Mouse (Mus musculus) liver, embryonic 14.5 days (tissue): Measurements from ENCODE around the gene Slc17a7. TPM values are rescaled to one million over a fixed set of nuclear protein-coding genes. Genes with fewer than 3 reads are reported as not detected.
A peak's percentile ranks its signal among the peaks of the same experiment; 100 is the strongest.
"Not testable (repeated sequence)": the region's sequence is repeated elsewhere in the genome, so short reads cannot be mapped to it uniquely, and the experiment has no call there.

Experiments
- ATAC-seq: fragments of 200-750 bp; cut with Nextera tagmentation; 2 replicates; pipeline ENCODE4 v1.8.0; 2017; ENCODE audit warnings: moderate number of reproducible peaks, mild to moderate bottlenecking, moderate library complexity; ENCODE audit not compliant: insufficient read depth
- DNase-seq, 3 experiments: peaks; one replicate each; pipeline ENCODE4 v3.0.0-alpha.2; 2012 to 2013; ENCODE audit warnings: low read depth in 3 of 3, low spot score in 3 of 3
- H3K27ac ChIP-seq: fragments of 300-500 bp; sonication (generic); 2 replicates; pipeline ENCODE4 v1.5.1; 2014; ENCODE audit warnings: moderate library complexity, mild to moderate bottlenecking, control low read depth, inconsistent platforms
- H3K27me3 ChIP-seq: fragments of 300-500 bp; sonication (generic); 2 replicates; pipeline ENCODE4 v1.6.1; 2014; ENCODE audit warnings: mild to moderate bottlenecking, low read length, moderate library complexity; ENCODE audit not compliant: control insufficient read depth, insufficient read depth
- H3K36me3 ChIP-seq: fragments of 300-500 bp; sonication (generic); replicated peaks from 2 replicates; pipeline ENCODE4 v1.6.1; 2014; ENCODE audit warnings: low read depth; ENCODE audit not compliant: control insufficient read depth, insufficient read depth
- H3K4me1 ChIP-seq, 2 experiments: fragments of 200-500 bp in 1 of 2; fragments of 300-500 bp in 1 of 2; sonication (generic) in 1 of 2; replicated peaks; 2 replicates each; pipeline ENCODE4 v1.6.1; 2012 to 2014; ENCODE audit warnings: antibody characterized with exemption in 1 of 2, inconsistent platforms in 1 of 2, low read length in 1 of 2; ENCODE audit not compliant: control insufficient read depth in 2 of 2, insufficient read depth in 2 of 2
- H3K4me2 ChIP-seq: fragments of 300-500 bp; sonication (generic); 2 replicates; pipeline ENCODE4 v1.6.1; 2014; ENCODE audit warnings: low read depth, mild to moderate bottlenecking, control low read depth, moderate library complexity
- H3K4me3 ChIP-seq, 2 experiments: fragments of 200-500 bp in 1 of 2; fragments of 300-500 bp in 1 of 2; sonication (generic) in 1 of 2; 2 replicates each; pipeline ENCODE4 v1.5.1; 2012 to 2014; ENCODE audit warnings: low read depth in 2 of 2, low read length in 2 of 2, mild to moderate bottlenecking in 2 of 2, control low read depth in 1 of 2, inconsistent platforms in 1 of 2, moderate library complexity in 1 of 2; ENCODE audit not compliant: insufficient read depth in 1 of 2
- H3K9ac ChIP-seq: fragments of 300-500 bp; sonication (generic); replicated peaks from 2 replicates; pipeline ENCODE4 v1.6.1; 2014; ENCODE audit warnings: mild to moderate bottlenecking, control low read depth, moderate library complexity
- H3K9me3 ChIP-seq: fragments of 300-500 bp; sonication (generic); 2 replicates; pipeline ENCODE4 v1.6.1; 2016; ENCODE audit warnings: low read length, mixed read lengths; ENCODE audit not compliant: control insufficient read depth
- CTCF ChIP-seq: IDR thresholded peaks from 2 replicates; pipeline ENCODE4 v1.5.1; 2016; ENCODE audit warnings: antibody characterized with exemption, low read depth, control low read depth
- EP300 ChIP-seq: IDR thresholded peaks from 2 replicates; pipeline ENCODE4 v1.6.1; 2016; ENCODE audit warnings: antibody characterized with exemption, low read depth
- WGBS: fragments of 180-500 bp; shearing (Covaris S2); extraction: QIAGEN DNeasy Blood & Tissue Kit; methylation state at CpG from one replicate; pipeline ENCODE4 v1.1.7; 2014; ENCODE audit not compliant: insufficient replicate concordance; 5-methylcytosine and 5-hydroxymethylcytosine counted together
- polyA plus RNA-seq, 2 experiments: library from polyadenylated mRNA; depleted of rRNA in 1 of 2; stranded (reverse) in 1 of 2; unstranded in 1 of 2; fragments of >200 nt; fragmentation: Nextera tagmentation in 1 of 2; extraction: Ambion mirVana in 1 of 2; gene quantifications; 2 replicates each; pipeline versions ENCODE4 v1.2.1 to v1.2.3; 2012 to 2014

Gene Slc17a7
- polyA plus RNA-seq, 2 experiments = 0.01 TPM; not detected in 1

GRCm38 (mm10) chr7:45125144-45125600 lies 38.6 kb upstream of the Slc17a7 start:
- WGBS = 13% methylated on average over 7 of the region's 7 CpGs
- H3K9ac ChIP-seq = no peak overlapping the region
- TF ChIP-seq CTCF (0 out of 2 replicates have a peak, but pooled peaks have one; percentile 34), EP300 (no peak)
- peak overlapping the region; percentile 74 for H3K27ac ChIP-seq
- peak overlapping the region; percentile 83 for H3K4me2 ChIP-seq
- DNase-seq = peak; percentile 55 to 61 (median 57)
- no peak overlapping the region; a peak in 1 of 4 replicates for H3K4me3 ChIP-seq
- no peaks in the 10 kb centered on the region for H3K27me3 ChIP-seq
- peaks cover 53% of the 10 kb centered on the region for H3K36me3 ChIP-seq
- no peak for ATAC-seq
- H3K4me1 ChIP-seq = peaks cover 22 to 34% of the 10 kb centered on the region in 2 experiments
- no peaks in the 10 kb centered on the region for H3K9me3 ChIP-seq

- not testable (repeated sequence) for H3K27me3 ChIP-seq, H3K9me3 ChIP-seq, H3K9ac ChIP-seq, DNase-seq, ATAC-seq
- Histone ChIP-seq H3K4me1 (peaks cover 23 to 35% of the 10 kb centered on the region in 2 experiments), H3K4me2 (peak overlapping the region; percentile 85), H3K36me3 (peaks cover 49% of the 10 kb centered on the region), H3K27ac (peak overlapping the region; percentile 83), H3K4me3 (peak overlapping the region in 1 of 2 experiments; percentile 91; a peak in 1 of 4 replicates)
- WGBS = 63% methylated on average over 5 of the region's 5 CpGs
Observed at GRCm38 (mm10) chr7:45125649-45126048, 38.1 kb upstream of the Slc17a7 start.

GRCm38 (mm10) chr7:45126147-45126843 lies 37.5 kb upstream of the Slc17a7 start:
- TF ChIP-seq EP300 (no peak), CTCF (no peak)
- ATAC-seq (no peak), DNase-seq (no peak)
- H3K4me2 ChIP-seq = peak overlapping the region; percentile 85
- H3K4me3 ChIP-seq = peak overlapping the region; percentile 87 to 91
- no peaks in the 10 kb centered on the region for H3K27me3 ChIP-seq
- peak overlapping the region; percentile 94 for H3K9ac ChIP-seq
- H3K4me1 ChIP-seq = peaks cover 23 to 35% of the 10 kb centered on the region in 2 experiments
- H3K36me3 ChIP-seq = peaks cover 43% of the 10 kb centered on the region
- WGBS = 50% methylated on average over 17 of the region's 17 CpGs
- peak overlapping the region; percentile 83 for H3K27ac ChIP-seq
- H3K9me3 ChIP-seq = no peaks in the 10 kb centered on the region

- H3K27ac ChIP-seq = peak overlapping the region; percentile 83
- TF ChIP-seq CTCF (no peak; the same call in 1 of the 2 replicates), EP300 (no peak)
- 10% methylated on average over 21 of the region's 21 CpGs for WGBS
- H3K27me3 ChIP-seq = no peaks in the 10 kb centered on the region
- H3K4me1 ChIP-seq = peaks cover 23 to 31% of the 10 kb centered on the region in 2 experiments
- ATAC-seq = no peak
- H3K4me2 ChIP-seq = peak overlapping the region; percentile 85
- peak overlapping the region; percentile 94 for H3K9ac ChIP-seq
- H3K4me3 ChIP-seq = peak overlapping the region; percentile 87 to 91
- no peaks in the 10 kb centered on the region for H3K9me3 ChIP-seq
- no peak for DNase-seq
- peaks cover 35% of the 10 kb centered on the region for H3K36me3 ChIP-seq
Observed at GRCm38 (mm10) chr7:45126844-45127699, 36.7 kb upstream of the Slc17a7 start.
